Mouse (Mus musculus) bone marrow, adult 2 months (tissue): ENCODE results near the gene Map2k5.

ENCODE experiments used
- CTCF ChIP-seq: fragments of 200-500 bp; IDR thresholded peaks from 2 replicates; pipeline ENCODE4 v1.5.1; 2011; ENCODE audit warnings: low read length, control low read depth; ENCODE audit not compliant: control insufficient read depth, insufficient read depth
- POLR2A ChIP-seq: fragments of 200-500 bp; IDR thresholded peaks from 2 replicates; pipeline ENCODE4 v1.6.1; 2011; ENCODE audit warnings: low read depth, mild to moderate bottlenecking, control low read depth, low read length, borderline replicate concordance; ENCODE audit not compliant: control insufficient read depth

GRCm38 (mm10) chr9:63338716-63339115, 39.0 kb downstream of the Map2k5 start:
- TF ChIP-seq POLR2A (no peak), CTCF (no peak)
